Mouse (Mus musculus) lung, postnatal 0 days (tissue): ENCODE results near the gene Gstm4.

Experiments used
- CTCF ChIP-seq: IDR thresholded peaks from 2 replicates; pipeline ENCODE4 v1.5.1; 2016; ENCODE audit warnings: antibody characterized with exemption, mild to moderate bottlenecking
- EP300 ChIP-seq: IDR thresholded peaks from 2 replicates; pipeline ENCODE4 v1.6.1; 2016; ENCODE audit warnings: antibody characterized with exemption, mild to moderate bottlenecking, control low read depth

DNA sequence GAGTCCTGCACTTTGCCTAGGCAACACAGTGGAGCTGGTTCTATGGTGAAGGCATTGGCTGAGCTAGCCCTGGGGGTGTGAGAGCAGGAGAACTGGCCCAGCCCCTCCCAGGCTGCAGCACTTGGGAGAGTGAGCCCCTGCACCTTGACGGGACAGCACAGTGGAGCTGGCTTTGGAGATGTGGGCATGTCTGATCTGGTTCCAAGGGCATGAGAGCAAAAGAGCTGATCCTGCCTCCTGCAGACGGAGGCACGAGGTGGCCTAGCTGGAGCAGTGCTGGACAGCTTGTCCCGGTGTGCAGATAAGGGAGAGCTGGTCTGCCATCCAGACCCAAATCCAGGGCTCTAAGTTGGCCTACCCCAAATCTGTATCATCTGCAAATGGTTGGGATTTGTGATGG is 20.0 kb upstream of the Gstm4 start:
- TF ChIP-seq CTCF (no peak), EP300 (no peak)
